ENCODE assay signal across 29 mouse cellular contexts in the genomic region with DNA sequence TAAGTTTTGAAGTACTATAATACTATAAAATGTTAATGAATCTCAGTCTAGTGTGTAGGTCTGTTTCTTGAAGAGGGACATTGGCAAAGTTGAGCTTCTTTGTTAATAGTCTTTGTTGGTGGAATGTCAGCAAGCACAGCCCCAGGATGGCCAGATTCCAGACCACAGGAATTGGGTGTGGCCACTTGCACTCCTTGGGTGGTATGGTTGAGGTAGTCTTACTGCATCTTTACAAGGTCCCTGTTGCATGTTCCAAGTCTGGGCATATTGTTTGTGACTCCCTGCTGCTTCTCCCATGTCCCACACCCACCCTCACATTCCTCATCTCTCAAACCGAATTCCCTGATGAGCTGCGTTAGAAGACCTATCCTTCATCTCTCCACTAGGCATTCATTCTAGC. TPM values are rescaled to one million over a fixed set of nuclear protein-coding genes. Genes with fewer than 3 reads are reported as not detected.
DNase-seq lines count a peak whose midpoint lies in the region; ATAC-seq and TF ChIP-seq lines count a peak whose summit lies in the region.
"Had no signal": no experiment of that assay in that cellular context is flagged by ENCODE, and none has a peak within 500 bp of the region (broad histone marks: within the 10 kb centered on the region; RNA-seq: fewer than 3 reads in every experiment).

No protein-coding gene starts in this region.

- H3K4me2 ChIP-seq in heart, embryonic 12.5 days, result no peak overlapping the region
- H3K4me2 ChIP-seq: embryonic facial prominence, embryonic 13.5 days; heart, embryonic 13.5 days; hindbrain, embryonic 14.5 days; limb, embryonic 12.5 days; liver, embryonic 15.5 days; midbrain, embryonic 13.5 days had no signal

- H3K27ac ChIP-seq in heart, embryonic 12.5 days (ENCODE audit: poor library complexity, severe bottlenecking), result no peak overlapping the region
- H3K27ac ChIP-seq in layer of hippocampus, adult 2 months, result no peak overlapping the region
- H3K27ac ChIP-seq: embryonic facial prominence, embryonic 13.5 days; gastrocnemius, adult 2 months; heart, adult 2 months; heart, embryonic 13.5 days; hindbrain, embryonic 14.5 days; limb, embryonic 12.5 days; liver, embryonic 15.5 days; midbrain, embryonic 13.5 days had no signal

- H3K4me1 ChIP-seq in heart, embryonic 12.5 days (replicated peaks), result no peaks in the 10 kb centered on the region
- H3K4me1 ChIP-seq: embryonic facial prominence, embryonic 13.5 days; heart, embryonic 13.5 days; liver, embryonic 15.5 days had no signal

- no peaks in the 10 kb centered on the region for H3K27me3 ChIP-seq in heart, embryonic 12.5 days (replicated peaks)
- H3K27me3 ChIP-seq: CH12.LX; embryonic facial prominence, embryonic 13.5 days; heart, embryonic 13.5 days; limb, embryonic 12.5 days; liver, embryonic 15.5 days; megakaryocyte, embryonic 14.5 days; midbrain, embryonic 13.5 days had no signal

- no peak overlapping the region for H3K9ac ChIP-seq in heart, embryonic 12.5 days
- H3K9ac ChIP-seq: embryonic facial prominence, embryonic 13.5 days; heart, embryonic 13.5 days; hindbrain, embryonic 14.5 days; limb, embryonic 12.5 days; liver, embryonic 15.5 days; midbrain, embryonic 13.5 days had no signal

- H3K4me3 ChIP-seq in heart, embryonic 12.5 days, result no peak overlapping the region
- H3K4me3 ChIP-seq in layer of hippocampus, adult 2 months, result no peak overlapping the region
- H3K4me3 ChIP-seq: embryonic facial prominence, embryonic 13.5 days; erythroblast, embryonic 14.5 days; gastrocnemius, adult 2 months; heart, adult 2 months; heart, embryonic 13.5 days; limb, embryonic 12.5 days; liver, embryonic 15.5 days; megakaryocyte, embryonic 14.5 days; midbrain, embryonic 13.5 days had no signal

- no peak for ATAC-seq in heart, embryonic 12.5 days (ENCODE audit: insufficient number of reproducible peaks, low FRiP score)
- no peak for ATAC-seq in megakaryocyte-erythroid progenitor cell, adult 5-6 weeks (replicated peaks; ENCODE audit: low FRiP score, low TSS enrichment, poor library complexity, severe bottlenecking)
- ATAC-seq: forebrain, embryonic 16.5 days; intestine, postnatal 0 days; midbrain, embryonic 13.5 days had no signal

- H3K9me3 ChIP-seq in heart, embryonic 12.5 days (replicated peaks), result no peaks in the 10 kb centered on the region
- H3K9me3 ChIP-seq: embryonic facial prominence, embryonic 13.5 days; heart, embryonic 13.5 days; limb, embryonic 12.5 days; liver, embryonic 15.5 days; megakaryocyte, embryonic 14.5 days; midbrain, embryonic 13.5 days had no signal

- DNase-seq in heart, adult 11 months, result peak; percentile 83
- peak; percentile 72 for DNase-seq in NIH3T3 (ENCODE audit: low read depth)
- DNase-seq in lung, postnatal 10 days, result peak; percentile 39
- no peak for DNase-seq in layer of hippocampus, adult 2 months (ENCODE audit: low spot score in 2 of 2)
- DNase-seq in layer of hippocampus, adult 8-10 months (ENCODE audit: low spot score in 2 of 2), result no peak
- DNase-seq: adrenal gland, postnatal 10 days; cerebellum, adult 9-11 months; embryo, embryonic 11 days; gastrocnemius, adult 2 months; gastrocnemius, postnatal 36 days; heart, adult 2 months; heart, postnatal 10 days; kidney, adult 9 months; kidney, postnatal 36 days; thymus, adult 2 months; thymus, postnatal 36 days had no signal

- TF ChIP-seq CTCF in layer of hippocampus, adult 2 months (conservative IDR thresholded peaks at IDR 0.05), result no peak

- H3K36me3 ChIP-seq in heart, embryonic 12.5 days, result no peaks in the 10 kb centered on the region
- H3K36me3 ChIP-seq: embryonic facial prominence, embryonic 13.5 days; limb, embryonic 12.5 days; liver, embryonic 15.5 days; midbrain, embryonic 13.5 days had no signal

- 87% methylated on average over 2 of the region's 2 CpGs for WGBS in heart, embryonic 12.5 days

RNA-seq across cellular contexts. Expression of a gene that starts 56.9 kb away (rescaled TPM):
- polyA plus RNA-seq in heart, embryonic 12.5 days (2016; fragmentation: Nextera tagmentation; extraction: Ambion mirVana), result 7.4 and 8.3 TPM in 2 replicates
- 100 to 1,000 TPM; 109 to 127 TPM for total RNA-seq in layer of hippocampus, adult 2 months (2021)
- total RNA-seq in megakaryocyte-erythroid progenitor cell, adult 5-6 weeks (2014; fragmentation: Nextera tagmentation), result 39.3 and 41.9 TPM in 2 replicates
- total RNA-seq in megakaryocyte-erythroid progenitor cell, adult 5-6 weeks (2017), result 58.8 and 64.9 TPM in 2 replicates
- total RNA-seq in layer of hippocampus, adult 8-10 months (2022), result 100 to 1,000 TPM; 106 to 165 (median 135) TPM

Comparison
In these comparisons a context has a peak if more than half of its experiments do, and no peak if none do; other contexts are left out.
1. DNase-seq: peak in heart, adult 11 months (single experiment), NIH3T3 (single experiment) and lung, postnatal 10 days (single experiment); none in layer of hippocampus, adult 2 months (0 of 2) and layer of hippocampus, adult 8-10 months (0 of 2).